Mouse (Mus musculus): Measurements from ENCODE around the gene Csnk1e. TPM values are rescaled to one million over a fixed set of nuclear protein-coding genes. Genes with fewer than 3 reads are reported as not detected.

The Csnk1e gene
- total RNA-seq, 2 experiments from 2014 or later: 40.8 to 48.5 TPM

DNA sequence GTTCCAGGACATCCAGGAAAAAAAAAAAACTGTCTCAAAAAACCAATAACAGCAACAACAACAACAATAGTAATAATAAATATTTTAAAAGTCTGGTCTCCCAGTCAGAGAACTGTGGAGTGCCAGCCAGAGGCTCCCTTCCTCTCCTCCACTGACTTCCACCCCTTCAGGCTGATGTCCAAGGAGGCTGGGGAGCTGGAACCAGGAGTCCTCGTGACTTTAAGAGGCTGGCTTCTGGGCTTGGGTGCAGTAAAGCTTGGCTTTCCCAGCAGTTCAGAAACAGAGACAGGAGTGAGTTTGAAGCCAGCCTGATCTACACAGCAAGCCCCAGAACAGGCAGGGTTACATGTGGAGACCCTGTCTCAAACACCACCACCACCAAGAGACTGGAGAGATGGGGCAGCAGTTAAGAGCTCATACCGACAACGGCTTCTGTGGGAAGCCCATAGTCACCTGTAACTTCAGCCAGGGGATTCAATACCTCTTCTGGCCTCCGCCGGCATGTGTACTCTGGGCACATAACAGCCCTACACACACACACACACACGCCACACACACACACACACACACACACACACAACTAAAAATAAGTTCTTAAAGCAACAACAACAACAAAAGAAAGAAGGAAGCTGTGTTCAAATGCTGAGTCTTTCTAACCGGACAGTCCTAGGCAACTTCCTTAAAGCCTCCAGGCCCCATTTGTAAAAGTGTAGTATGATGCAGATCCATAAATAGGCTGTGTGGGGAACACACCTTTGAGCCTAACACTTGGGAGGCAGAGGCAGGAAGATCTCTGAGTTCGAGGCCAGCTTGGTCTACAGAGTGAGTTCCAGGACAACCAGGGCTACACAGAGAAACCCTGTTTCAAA lies 9.3 kb downstream of the Csnk1e start:
- no peak for ATAC-seq (replicated peaks; ENCODE audit: low FRiP score, low TSS enrichment, poor library complexity, severe bottlenecking)

DNA sequence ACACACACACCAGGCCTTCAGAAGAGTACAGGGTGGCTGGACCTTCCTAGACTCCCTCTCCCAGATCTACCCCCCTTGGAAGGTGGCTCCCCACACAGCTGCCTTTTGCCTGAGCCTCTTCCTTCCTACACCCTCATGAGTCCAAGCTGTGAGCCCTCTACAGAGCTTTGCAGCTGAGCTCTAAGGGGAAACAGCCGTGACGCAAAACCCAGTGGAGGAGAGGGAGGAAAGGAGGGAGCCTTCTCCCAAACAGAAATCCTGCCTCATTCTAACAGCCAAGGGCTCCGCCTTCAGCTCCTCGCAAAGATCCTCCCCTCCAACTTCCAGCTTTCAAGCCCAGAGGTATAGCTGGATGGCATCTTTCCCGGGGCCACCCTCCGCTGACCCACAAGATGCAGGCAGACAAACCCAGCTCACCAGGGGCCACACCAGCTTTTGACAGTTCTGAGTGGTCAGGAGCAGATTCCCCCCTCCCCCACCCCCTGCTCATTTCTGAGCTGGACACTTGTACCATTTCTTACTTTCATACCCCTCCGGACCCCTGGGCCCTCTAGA lies 11.4 kb downstream of the Csnk1e start:
- ATAC-seq (replicated peaks; ENCODE audit: low FRiP score, low TSS enrichment, poor library complexity, severe bottlenecking): no peak

DNA sequence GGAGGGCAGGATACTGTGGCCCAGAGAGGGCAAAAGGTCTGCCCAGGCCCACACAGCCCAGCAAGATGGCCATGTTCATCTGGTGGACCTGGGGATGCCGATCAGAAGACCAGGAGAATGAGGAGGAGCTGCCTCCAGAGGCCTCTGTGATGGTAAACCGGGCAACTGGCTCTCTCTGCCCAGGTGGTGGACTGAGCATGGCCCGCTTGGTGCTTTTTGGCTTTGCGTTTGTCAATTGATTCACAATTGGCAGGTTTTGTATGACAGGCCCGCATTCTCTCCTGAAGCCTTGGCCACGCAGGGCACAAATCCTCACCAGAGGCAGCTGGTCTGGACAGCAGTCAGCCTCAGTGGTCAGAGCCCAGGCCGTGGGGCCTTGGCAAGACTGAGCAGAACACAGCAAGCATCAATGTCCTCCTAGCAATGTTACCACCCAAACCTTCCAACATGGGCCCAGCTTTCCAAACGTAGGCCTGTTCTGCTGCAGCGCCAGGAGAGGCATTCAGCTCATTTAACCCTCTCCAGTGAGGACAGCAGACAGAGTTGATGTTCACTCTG lies 12.3 kb downstream of the Csnk1e start:
- ATAC-seq (replicated peaks; ENCODE audit: low FRiP score, low TSS enrichment, poor library complexity, severe bottlenecking): no peak

DNA sequence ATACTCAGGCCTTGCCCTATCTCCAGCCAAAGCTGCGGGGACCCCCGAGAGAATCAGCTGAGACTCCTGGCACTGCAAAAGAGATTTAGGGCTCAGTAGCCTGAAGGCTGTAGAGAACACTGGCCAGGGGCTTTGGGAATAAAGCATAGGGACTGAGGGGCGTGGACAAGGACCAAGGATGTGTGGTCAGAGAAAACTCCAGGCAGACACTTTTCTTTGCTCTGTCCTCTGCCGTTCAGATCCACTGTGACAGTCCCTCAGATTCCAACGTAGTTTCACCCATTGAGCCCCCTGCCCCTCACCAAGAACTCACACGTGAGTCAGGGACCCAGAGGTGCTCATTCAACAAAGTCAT lies 13.1 kb downstream of the Csnk1e start:
- ATAC-seq (replicated peaks; ENCODE audit: low FRiP score, low TSS enrichment, poor library complexity, severe bottlenecking): no peak

DNA sequence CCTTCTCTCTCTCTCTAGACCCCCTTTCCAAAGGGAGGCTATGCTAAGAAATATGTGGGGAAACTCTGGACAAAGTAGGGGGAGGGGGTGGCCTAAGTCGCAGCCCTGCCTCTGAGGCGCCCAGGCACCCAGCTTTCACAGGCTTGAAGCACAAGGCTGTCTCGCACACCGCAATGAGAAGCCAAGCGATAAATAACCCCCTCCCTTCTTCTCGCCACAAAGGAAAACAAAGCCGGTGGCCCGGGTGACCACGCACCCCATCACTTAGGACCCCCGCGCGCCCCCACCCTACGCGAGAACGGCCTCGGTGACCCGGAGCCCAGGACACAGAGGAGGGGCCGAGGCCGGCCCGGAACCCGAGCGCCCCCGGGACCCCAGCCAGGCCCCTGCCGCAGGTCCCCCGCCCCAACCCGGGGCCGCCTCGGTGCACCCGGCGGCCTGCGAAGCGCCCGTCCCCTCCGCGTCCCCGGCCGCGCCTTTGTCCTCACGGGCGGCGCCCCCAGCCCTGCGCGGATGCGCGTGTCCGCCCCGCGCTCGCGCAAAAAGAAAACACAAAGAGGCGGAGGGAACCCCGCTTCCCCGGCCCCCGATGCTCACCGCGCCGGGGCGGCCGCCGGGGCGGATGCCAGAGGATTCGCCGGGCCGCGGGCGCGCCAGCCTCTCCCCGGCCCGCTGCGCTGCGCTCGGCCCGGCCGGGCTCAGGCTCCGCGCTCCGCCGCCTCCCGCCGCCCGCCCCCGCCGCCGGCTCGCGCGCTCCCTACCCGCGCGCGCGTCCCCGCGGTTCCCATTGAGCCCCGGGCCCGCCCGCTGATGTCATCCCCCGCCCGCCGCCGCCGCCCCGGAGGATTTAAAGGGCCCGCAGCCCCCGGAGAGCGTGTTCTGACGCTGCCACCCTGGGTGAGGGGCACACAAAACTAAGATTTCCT lies 13.8 kb downstream of the Csnk1e start:
- no peak for ATAC-seq (replicated peaks; ENCODE audit: low FRiP score, low TSS enrichment, poor library complexity, severe bottlenecking)

DNA sequence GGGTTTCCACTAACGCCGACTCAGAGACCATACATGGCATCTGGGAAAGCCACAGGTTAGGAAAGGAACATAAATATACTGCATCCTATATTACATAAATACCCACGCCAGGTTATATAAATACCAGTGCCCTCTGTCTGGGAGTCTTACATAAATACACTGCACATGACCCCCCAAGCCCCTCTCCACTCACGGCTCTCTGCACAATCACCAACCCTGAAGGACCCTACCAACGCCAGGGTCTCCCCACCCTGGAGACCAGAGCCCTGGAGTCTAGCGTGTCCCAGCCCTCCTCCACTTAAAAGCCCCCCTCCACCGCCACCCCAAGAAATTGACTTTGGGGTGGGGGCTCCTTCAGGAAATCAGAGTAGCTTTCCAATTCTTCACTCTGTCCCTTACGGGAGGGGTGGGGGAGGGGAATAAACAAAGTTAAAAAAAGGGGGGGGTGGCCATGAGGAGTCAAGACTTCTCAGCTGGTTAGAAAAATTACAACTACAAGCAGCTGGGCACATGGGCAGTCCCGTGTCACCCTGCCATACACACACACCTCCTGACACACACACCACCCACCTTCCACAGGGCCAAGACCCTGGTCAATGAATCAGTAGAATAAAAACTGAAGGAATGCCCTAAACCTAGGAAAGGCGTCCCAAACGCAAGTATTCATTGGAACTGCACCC lies 14.6 kb downstream of the Csnk1e start:
- no peak for ATAC-seq (replicated peaks; ENCODE audit: low FRiP score, low TSS enrichment, poor library complexity, severe bottlenecking)

DNA sequence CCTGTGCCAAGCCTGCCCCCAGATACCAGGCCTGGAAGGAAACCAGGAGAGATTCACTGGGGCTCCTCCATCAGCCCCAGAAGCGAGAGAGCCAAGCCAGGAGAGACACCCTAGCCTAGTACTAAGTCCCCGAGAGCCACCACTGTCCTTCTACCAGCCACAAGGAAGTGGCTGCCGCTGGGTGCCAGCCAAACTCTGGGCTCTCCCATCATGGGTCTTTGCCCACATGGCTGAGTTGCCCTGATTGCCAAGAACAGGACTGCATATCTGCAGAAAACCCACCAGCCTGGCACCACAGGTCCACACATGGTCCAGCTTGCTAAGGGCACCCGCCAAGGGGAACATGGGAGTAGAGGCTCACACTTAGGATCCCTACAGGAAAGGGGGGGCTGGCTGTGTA lies 15.1 kb downstream of the Csnk1e start:
- peak; percentile 40 for ATAC-seq (replicated peaks; ENCODE audit: low FRiP score, low TSS enrichment, poor library complexity, severe bottlenecking)

DNA sequence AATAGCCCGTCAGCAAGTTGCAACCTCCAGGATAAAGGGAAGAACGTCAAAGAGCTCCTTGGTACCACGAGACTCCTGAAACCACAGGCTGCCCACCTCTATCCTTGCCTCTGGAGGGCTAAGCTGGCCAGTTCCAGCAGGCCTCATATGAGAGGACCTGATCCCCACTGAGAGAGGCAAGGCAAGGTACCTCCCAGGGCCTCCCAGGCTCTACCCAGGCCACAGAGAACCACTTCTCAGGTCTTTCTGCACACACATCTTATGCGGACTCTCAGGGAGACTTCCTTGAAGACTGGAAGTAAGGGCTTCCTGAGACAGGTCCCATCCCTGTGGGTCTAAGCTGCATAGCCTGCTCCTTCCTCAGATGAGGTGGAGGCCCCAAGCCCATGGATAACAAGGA lies 16.0 kb downstream of the Csnk1e start:
- ATAC-seq (replicated peaks; ENCODE audit: low FRiP score, low TSS enrichment, poor library complexity, severe bottlenecking): no peak

DNA sequence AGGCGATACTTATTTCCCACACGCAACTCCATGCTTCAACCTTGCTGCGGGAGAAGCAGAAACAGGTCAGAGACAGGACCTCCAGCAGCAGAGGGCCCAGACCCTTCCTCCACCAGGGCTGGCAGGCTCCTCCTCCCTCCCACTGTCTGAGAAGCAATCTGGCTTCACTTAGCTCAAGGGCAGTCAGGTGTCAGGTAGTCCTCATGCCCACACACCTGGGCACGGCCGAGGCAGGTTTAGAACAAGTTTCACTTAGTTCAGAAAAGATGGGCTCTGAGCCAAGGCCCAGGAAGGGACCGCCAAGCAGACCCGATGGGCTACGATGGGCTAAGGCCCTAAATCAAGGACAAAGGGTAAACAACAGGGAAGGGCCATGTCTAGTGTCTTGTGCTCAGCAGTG lies 16.6 kb downstream of the Csnk1e start:
- no peak for ATAC-seq (replicated peaks; ENCODE audit: low FRiP score, low TSS enrichment, poor library complexity, severe bottlenecking)

DNA sequence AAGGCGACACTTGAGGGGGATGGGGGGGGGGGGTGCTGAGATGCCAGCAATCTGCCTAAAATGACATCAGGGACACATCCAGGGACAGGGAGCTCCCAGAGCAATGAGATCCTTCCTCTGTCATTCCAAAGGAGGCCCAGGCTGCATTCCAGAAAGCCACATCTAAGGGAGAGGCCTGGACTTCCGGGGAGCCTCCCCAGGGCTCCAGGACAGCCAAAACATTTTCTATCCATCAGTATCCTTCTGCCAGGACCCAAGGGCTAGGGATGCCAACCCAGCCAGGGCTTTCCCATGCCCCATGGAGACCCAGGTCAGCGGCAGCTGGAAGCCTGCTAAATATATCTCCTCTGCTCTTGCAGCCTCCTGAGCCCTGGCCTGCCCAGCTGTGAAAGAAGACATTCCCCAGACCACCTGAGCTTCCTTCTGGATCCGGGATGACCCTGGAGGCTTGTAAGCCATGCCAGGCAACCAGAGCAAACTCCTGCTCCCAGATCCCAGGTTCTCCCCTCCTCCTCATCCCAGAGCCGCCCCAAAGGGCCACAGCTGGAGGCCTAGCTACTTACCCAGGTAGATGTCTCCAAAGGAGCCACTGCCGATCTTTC lies 17.1 kb downstream of the Csnk1e start:
- ATAC-seq (replicated peaks; ENCODE audit: low FRiP score, low TSS enrichment, poor library complexity, severe bottlenecking): no peak

DNA sequence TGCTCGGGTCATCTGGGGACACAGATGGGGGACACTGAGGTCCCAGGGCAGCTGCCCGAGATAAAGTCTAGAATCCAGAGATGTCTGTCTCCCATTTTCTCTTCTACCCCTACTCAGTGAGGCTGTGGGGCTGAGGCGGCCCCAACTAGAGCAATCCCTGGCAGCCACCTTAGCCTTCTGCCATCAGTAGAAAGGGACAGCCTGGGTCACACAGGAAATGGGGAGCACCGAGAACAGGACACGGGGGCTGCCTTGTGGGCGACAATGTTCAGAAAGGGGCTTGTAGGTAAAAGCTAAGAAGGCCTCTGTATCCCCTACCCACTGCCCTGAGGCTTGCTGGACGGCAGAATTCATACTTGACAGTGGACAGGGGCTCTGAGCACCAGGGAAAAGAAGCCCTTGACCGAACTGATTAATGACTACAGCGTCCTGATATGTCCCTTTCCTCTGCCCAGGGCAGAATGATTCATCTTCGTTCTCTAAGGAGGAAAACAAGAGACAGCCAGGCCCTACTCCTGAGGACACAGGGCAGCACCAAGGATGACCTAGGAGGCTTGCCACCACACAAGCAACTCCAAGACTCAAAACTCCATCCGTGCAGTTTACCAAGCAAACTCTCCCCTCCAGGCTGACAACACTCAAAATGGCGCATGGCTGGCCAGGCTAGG lies 17.7 kb downstream of the Csnk1e start:
- ATAC-seq (replicated peaks; ENCODE audit: low FRiP score, low TSS enrichment, poor library complexity, severe bottlenecking): no peak

DNA sequence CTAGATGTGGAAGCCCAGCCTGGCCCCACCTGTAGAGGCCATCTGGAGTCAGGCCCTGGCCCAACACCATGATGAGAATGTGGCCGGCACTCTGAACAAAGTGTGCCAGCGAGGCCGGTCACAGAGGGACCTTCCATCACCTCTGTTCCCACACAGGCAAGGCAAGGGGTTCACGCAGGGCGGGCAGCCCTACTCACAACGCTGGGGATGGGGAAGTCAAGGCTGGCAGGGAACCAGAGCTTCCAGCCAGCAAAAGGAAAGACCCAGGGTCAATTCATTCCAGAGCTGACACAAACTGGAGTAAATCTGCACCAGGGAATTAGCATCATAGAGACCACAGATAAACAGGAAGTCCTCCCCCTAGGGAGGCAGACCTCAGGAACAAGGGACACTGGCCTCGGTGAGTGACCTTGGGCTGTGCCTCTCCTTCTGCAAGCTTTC lies 18.9 kb downstream of the Csnk1e start:
- no peak for ATAC-seq (replicated peaks; ENCODE audit: low FRiP score, low TSS enrichment, poor library complexity, severe bottlenecking)

DNA sequence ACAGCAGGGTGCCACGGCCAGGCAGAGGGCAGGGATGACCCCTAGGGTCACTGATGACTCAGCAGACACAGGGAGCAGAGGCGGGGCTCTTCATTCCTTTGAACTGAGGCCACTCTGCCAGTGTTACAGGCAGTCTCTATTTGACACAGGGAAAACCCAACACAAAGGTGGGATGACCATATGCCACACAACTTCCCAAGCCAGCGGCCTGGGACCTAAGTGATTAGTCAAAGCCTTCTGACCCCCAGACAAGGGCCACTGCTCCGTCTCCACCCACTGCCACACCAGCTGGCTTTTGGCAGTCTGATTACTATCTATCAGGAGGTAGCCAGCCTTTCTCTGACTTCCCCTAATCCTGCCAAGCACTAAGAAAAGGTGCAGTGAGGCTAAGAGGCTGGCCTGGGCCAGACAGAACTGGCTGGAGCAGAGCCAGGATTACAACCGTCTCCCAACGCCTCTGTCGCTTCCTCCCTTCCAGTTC lies 20.1 kb downstream of the Csnk1e start:
- peak; percentile 31; the same call in 1 of the 2 replicates for ATAC-seq (replicated peaks; ENCODE audit: low FRiP score, low TSS enrichment, poor library complexity, severe bottlenecking)

DNA sequence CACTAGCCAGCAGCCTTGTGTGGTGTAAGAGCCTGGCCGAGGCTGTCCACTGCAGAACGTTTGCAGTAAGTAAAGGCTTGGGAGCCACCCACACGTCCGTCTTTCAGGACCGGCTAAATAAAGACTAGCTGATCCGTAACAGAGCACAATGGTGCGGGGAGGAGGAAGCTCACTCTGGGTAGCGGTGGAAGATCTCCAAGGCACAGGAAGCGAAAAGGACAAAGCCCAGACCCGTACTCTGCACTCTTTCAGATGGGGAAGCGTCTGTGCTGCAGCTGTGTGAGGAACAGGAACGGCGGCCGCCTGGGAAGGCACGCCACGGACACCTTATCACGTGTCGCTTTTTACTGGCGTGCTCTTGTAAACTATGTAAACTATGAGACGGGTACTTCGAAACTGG lies 22.5 kb downstream of the Csnk1e start:
- ATAC-seq (replicated peaks; ENCODE audit: low FRiP score, low TSS enrichment, poor library complexity, severe bottlenecking): no peak

DNA sequence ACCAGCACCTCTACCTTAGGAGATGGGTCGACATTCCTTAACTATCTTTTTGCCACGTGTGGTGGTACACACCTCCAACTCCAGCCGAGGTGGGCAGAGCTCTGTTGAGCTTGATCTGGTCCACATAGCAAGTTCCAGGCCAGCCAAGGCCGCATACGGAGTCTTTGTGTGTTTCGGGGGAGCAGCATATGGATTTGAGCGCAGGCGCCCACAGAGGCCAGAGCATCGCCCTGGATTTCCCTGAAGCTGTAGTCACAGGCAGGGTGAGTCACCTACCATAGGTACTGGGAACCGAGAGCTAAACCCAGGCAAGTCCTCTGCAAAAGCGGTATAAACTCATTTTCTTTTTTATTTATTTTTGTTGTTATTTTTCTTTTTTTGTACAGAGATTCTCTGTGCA lies 23.0 kb downstream of the Csnk1e start:
- no peak for ATAC-seq (replicated peaks; ENCODE audit: low FRiP score, low TSS enrichment, poor library complexity, severe bottlenecking)

DNA sequence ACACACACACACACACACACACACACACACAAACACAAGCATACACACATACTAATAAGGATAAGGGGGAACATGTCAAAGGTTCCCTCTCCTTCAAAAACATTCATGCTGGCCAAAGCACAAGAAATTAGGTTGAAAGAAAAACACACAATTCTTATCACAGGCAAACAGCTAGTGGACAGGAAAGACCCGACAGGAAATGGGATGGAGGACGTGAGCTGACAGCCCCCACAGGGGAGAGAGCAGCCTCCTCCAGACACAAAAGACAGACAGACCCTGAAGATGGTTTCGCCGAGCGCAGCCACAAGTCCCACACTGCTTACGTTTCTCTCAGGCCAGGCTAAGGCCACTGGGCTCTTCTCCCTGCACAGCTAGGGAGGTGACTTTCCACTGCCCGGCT lies 23.4 kb downstream of the Csnk1e start:
- ATAC-seq (replicated peaks; ENCODE audit: low FRiP score, low TSS enrichment, poor library complexity, severe bottlenecking): no peak; the same call in 1 of the 2 replicates

DNA sequence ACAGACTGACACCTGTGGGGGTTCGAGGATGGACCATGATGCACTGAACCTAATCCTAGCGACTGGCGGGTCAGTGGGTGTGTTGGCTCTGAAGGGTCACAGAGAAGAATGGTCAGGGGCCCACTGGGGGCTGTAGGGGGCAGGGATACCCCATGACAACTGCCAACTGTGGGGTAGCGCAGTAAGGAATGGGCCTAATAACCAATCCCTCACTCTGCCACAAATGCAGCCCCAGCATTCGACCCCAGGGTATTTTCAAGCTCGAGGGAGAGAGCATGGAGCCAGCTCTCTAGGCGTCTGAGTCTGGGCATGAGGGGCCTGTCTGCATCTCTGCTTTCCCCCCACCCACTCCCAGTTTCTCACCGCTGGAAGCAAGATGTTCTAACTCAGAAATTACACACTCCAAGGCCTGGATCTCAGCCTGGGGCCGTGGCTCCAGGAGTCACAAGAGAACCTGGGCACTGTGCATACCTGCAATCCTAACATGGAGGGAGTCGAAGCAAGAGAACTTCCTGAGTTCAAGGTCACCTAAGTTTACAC lies 24.8 kb downstream of the Csnk1e start:
- ATAC-seq (replicated peaks; ENCODE audit: low FRiP score, low TSS enrichment, poor library complexity, severe bottlenecking): no peak

DNA sequence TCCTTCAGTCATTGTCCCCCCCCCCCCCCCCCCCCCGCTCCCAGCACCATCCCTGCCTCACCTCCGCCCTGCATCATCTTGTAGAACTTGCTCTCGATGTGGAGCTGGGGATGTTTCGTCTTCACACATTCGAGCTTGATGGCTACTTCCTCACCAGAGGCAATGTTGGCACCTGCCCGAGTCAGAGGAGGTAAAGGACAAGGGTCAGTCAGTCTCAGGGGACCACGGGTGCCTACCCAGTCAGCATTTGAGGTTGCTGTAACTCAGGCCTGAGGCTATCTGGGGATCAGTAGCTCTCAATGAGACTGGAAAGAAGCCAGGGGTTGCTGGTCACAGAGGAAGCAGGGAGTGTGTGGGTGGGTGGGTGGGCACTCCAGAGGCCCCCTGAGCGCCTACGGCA lies 25.4 kb downstream of the Csnk1e start:
- no peak for ATAC-seq (replicated peaks; ENCODE audit: low FRiP score, low TSS enrichment, poor library complexity, severe bottlenecking)
